Mouse (Mus musculus): ENCODE results near the gene Med12l. TPM values are rescaled to one million over a fixed set of nuclear protein-coding genes. Genes with fewer than 3 reads are reported as not detected.

Gene Med12l
- polyA plus RNA-seq, 1 experiment from 2014 or later, result 2.3 TPM

DNA sequence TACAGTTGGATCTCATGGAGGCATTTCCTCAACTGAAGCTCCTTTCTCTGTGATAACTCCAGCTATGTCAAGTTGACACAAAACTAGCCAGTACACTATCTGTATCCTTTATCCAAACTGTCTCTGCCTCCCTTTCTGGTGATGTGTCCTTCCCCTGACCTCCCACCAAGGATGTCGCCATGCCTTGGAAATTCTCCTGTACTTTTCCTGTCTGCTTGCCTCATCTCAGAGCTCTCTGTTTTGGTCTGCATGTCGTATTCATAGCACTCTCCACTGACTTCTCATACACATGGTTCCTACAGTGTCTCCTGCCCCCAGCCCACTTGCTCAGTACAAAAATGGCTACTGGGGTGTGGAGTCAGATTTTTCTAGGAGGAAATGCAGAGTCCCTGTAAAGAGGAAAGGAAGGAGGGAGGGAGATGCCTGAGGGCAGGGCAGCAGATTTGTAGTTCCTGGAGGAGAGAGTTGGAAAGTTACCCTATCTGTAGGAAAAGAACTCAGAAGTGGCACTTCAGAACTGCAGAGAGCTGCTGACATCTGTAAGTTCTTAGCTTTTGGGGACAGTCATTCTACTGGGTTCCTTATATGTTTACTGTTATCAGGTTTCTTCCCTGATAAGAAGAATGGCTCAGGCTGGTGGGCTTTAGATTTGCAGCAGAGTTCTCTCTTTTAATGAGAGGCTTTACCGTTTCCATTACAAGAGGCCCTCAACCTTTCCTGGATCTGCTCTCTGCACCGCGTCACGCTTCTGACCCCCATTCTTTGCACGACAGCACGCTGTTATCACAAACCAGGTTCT, 136.1 kb downstream of the Med12l start:
- no peak for ATAC-seq (ENCODE audit: extremely low read depth, insufficient number of reproducible peaks, low FRiP score, low TSS enrichment)
- Histone ChIP-seq H3K27ac (replicated peaks) (peak overlapping the region; percentile 79), H3K9ac (no peak overlapping the region), H3K4me3 (no peak overlapping the region), H3K4me2 (peak overlapping the region; percentile 31), H3K27me3 (replicated peaks) (peaks cover 5% of the 10 kb centered on the region; the same call in 1 of the 2 replicates), H3K36me3 (no peaks in the 10 kb centered on the region), H3K4me1 (peaks cover 32% of the 10 kb centered on the region), H3K9me3 (no peaks in the 10 kb centered on the region)
- 7% methylated on average over 8 of the region's 8 CpGs for WGBS

DNA sequence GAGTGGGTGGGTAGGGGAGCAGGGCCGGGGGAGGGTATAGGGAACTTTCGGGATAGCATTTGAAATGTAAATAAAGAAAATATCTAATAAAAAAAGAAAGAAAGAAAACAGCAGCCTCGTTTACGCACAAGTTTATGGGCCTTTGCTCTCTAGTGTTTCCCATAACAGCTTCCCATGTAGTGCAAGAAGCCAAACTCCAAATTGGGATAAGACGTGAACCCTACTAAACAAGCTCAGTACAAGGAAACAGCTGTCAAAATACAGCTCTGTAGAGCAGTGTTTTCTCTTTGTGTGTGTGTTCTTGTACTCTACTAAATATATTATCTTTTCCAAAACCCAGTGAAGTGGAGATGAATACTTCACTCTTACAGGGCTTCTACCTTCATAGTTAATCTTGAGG, 139.6 kb downstream of the Med12l start:
- no peak overlapping the region for H3K9ac ChIP-seq
- H3K27me3 ChIP-seq (replicated peaks), result no peaks in the 10 kb centered on the region
- ATAC-seq (ENCODE audit: extremely low read depth, insufficient number of reproducible peaks, low FRiP score, low TSS enrichment), result no peak
- no peaks in the 10 kb centered on the region for H3K9me3 ChIP-seq
- no peak overlapping the region for H3K4me3 ChIP-seq
- no peak overlapping the region for H3K4me2 ChIP-seq
- H3K4me1 ChIP-seq, result peaks cover 18% of the 10 kb centered on the region
- 62% methylated on average over 5 of the region's 5 CpGs for WGBS
- 0 out of 2 replicates have a peak overlapping the region, but pooled peaks have one; percentile 15 for H3K27ac ChIP-seq (replicated peaks)
- no peaks in the 10 kb centered on the region for H3K36me3 ChIP-seq

DNA sequence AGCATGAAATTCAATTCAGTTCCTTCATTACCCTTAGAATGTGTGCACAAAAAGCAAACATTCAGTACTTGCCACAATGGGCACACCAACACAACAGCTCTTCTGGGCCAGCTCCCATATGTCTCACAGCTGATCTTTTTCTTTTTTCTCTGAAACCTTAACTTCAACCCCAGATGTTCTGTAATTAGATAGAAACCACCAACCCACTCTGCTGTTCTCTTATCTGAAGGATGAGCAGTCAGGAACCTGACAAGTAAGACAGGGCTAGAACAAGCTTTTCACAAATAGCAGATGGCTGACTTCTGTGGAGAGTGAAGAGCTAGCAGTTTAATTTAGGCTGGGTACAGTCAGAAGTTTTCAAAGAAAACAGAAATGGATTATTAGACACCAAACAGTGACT, 144.0 kb downstream of the Med12l start:
- H3K9me3 ChIP-seq, result no peaks in the 10 kb centered on the region
- H3K27ac ChIP-seq (replicated peaks), result no peak overlapping the region
- H3K36me3 ChIP-seq, result no peaks in the 10 kb centered on the region
- no peak for ATAC-seq (ENCODE audit: extremely low read depth, insufficient number of reproducible peaks, low FRiP score, low TSS enrichment)
- no peak overlapping the region for H3K4me2 ChIP-seq
- H3K27me3 ChIP-seq (replicated peaks), result no peaks in the 10 kb centered on the region
- H3K4me1 ChIP-seq, result peaks cover 7% of the 10 kb centered on the region; the same call in 1 of the 2 replicates
- H3K9ac ChIP-seq, result no peak overlapping the region
- H3K4me3 ChIP-seq, result no peak overlapping the region

DNA sequence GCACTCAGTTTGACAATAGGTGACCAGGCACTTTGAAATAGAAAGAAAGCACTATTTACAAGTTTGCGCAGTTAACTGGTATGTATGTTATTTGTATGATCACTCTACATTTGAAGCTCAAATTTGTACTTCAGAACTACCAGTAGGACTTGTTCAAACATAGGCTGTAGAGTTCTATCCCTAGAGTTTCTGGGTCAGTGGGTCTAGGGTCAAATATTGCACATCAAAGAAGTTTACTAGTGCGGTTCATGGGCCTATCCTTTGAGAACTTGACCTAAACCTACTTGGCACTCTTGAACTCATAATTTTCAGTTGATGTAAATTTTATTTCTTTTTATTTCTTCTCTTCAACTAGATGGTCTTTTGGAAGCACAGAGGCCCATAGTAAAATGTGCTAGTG, 145.0 kb downstream of the Med12l start:
- Histone ChIP-seq H3K36me3 (no peaks in the 10 kb centered on the region), H3K4me1 (peaks cover 7% of the 10 kb centered on the region; the same call in 1 of the 2 replicates), H3K27me3 (replicated peaks) (no peaks in the 10 kb centered on the region), H3K27ac (replicated peaks) (no peak overlapping the region), H3K9ac (no peak overlapping the region), H3K9me3 (no peaks in the 10 kb centered on the region), H3K4me2 (no peak overlapping the region), H3K4me3 (no peak overlapping the region)
- ATAC-seq (ENCODE audit: extremely low read depth, insufficient number of reproducible peaks, low FRiP score, low TSS enrichment), result no peak
- 87% methylated on average over 2 of the region's 2 CpGs for WGBS

DNA sequence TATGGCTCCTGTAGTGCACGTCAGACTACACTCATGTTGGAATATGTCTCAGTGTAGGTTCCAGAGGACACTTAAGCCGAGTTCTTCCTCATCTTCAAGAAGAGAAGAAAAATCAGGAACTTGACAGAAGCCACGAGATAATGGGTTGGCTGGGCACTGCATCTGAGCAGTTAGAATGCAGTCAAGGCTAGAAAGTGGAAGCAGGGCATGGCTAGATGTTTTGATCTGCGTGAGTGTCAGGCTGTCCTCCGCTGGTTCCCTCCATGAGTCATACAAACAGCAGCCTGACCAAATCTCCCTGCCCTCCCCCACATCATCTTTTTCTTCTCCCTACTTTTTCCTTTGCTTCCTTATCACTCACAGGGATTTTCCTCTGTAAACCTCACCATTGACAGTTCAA, 147.8 kb downstream of the Med12l start, which contains the start of gene P2ry14:
Gene P2ry14, minus strand, starts transcription at position 195 of the 400 bp plus-strand sequence.
- H3K27me3 ChIP-seq (replicated peaks), result no peaks in the 10 kb centered on the region
- no peak within 1 kb of the TSS for H3K27ac ChIP-seq (replicated peaks)
- peaks cover 7% of the 10 kb centered on the region; the same call in 1 of the 2 replicates for H3K4me1 ChIP-seq
- H3K9ac ChIP-seq, result no peak within 1 kb of the TSS
- no peak within 1 kb of the TSS for H3K4me2 ChIP-seq
- H3K4me3 ChIP-seq, result no peak within 1 kb of the TSS
- no peak for ATAC-seq (ENCODE audit: extremely low read depth, insufficient number of reproducible peaks, low FRiP score, low TSS enrichment)
- WGBS, result 52% methylated on average over 5 of the region's 5 CpGs
- no peaks in the 10 kb centered on the region for H3K9me3 ChIP-seq
- no peaks in the 10 kb centered on the region for H3K36me3 ChIP-seq

GRCm38 (mm10) chr3:59154888-59155287, 149.3 kb downstream of the Med12l start:
- Histone ChIP-seq H3K27ac (replicated peaks) (no peak overlapping the region), H3K27me3 (replicated peaks) (no peaks in the 10 kb centered on the region), H3K9ac (no peak overlapping the region), H3K4me1 (peaks cover 7% of the 10 kb centered on the region; the same call in 1 of the 2 replicates), H3K4me2 (no peak overlapping the region), H3K4me3 (no peak overlapping the region), H3K36me3 (no peaks in the 10 kb centered on the region), H3K9me3 (no peaks in the 10 kb centered on the region)
- WGBS, result 78% methylated on average over 2 of the region's 2 CpGs
- no peak for ATAC-seq (ENCODE audit: extremely low read depth, insufficient number of reproducible peaks, low FRiP score, low TSS enrichment)

DNA sequence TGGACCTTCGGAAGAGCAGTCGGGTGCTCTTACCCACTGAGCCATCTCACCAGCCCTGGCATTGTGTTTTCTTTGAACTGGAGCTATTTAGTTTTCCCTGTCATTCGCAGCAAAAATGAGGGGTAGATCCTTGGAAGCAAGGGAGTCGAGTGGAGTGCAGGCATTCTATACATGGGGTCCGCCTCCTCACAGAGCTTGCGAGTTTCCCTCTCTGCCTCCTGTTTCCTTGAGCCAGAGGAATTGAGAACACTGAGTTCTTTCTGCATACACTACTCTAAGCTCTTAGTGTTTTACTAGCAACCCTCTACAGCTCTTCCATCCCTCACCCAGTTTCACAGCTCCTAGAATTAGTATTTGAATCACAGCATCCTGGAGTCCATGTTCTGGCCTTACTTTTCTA, 149.8 kb downstream of the Med12l start:
- ATAC-seq (ENCODE audit: extremely low read depth, insufficient number of reproducible peaks, low FRiP score, low TSS enrichment), result no peak
- WGBS, result 87% methylated on average over 6 of the region's 6 CpGs
- Histone ChIP-seq H3K4me1 (peaks cover 7% of the 10 kb centered on the region; the same call in 1 of the 2 replicates), H3K9me3 (no peaks in the 10 kb centered on the region), H3K9ac (no peak overlapping the region), H3K27ac (replicated peaks) (no peak overlapping the region), H3K27me3 (replicated peaks) (no peaks in the 10 kb centered on the region), H3K4me2 (no peak overlapping the region), H3K36me3 (no peaks in the 10 kb centered on the region), H3K4me3 (no peak overlapping the region)

DNA sequence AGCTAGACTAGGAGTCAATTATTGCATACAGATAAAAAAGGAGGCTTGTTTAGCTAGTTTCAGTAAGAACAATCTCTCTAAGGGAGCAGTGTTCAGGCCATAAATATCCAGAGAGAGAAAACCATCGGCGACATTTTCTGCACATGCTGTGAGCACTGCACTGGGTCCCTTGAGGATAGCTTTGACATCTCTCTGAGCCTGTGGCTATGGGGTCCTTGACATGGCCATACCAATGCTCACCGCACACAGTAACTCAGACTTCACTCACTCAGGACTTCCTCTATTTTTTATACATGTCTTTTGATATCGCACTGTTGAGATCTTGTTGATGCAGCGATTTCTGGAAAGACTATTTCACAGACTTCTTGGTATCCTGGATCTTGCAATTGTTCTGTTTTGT, 151.4 kb downstream of the Med12l start:
- ATAC-seq (ENCODE audit: extremely low read depth, insufficient number of reproducible peaks, low FRiP score, low TSS enrichment), result no peak
- peaks cover 7% of the 10 kb centered on the region; the same call in 1 of the 2 replicates for H3K4me1 ChIP-seq
- H3K9ac ChIP-seq, result no peak overlapping the region
- H3K9me3 ChIP-seq, result no peaks in the 10 kb centered on the region
- no peak overlapping the region for H3K4me2 ChIP-seq
- no peaks in the 10 kb centered on the region for H3K36me3 ChIP-seq
- H3K27ac ChIP-seq (replicated peaks), result no peak overlapping the region
- H3K4me3 ChIP-seq, result no peak overlapping the region
- H3K27me3 ChIP-seq (replicated peaks), result no peaks in the 10 kb centered on the region
- 90% methylated on average over 5 of the region's 5 CpGs for WGBS

DNA sequence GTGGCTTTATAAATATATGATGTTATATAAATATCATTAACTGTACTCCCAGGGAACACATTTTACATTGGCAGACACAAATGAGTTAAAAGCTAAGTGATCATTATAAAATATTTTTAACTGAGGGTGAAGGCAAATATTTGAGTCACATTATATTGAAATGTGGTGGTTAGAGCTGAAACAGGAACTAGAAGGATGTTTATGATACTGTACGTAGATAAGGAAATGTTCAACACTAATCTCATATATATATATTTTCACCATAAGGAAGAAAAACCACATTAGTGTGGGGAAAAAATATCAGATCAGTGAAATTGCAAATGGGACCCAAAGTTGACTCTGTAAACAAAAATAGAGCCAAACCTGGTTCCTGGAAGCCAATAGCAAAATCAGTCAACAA, 154.8 kb downstream of the Med12l start:
- Histone ChIP-seq H3K36me3 (no peaks in the 10 kb centered on the region), H3K27me3 (replicated peaks) (no peaks in the 10 kb centered on the region), H3K4me1 (no peaks in the 10 kb centered on the region), H3K4me2 (no peak overlapping the region), H3K9ac (no peak overlapping the region), H3K27ac (replicated peaks) (no peak overlapping the region), H3K9me3 (no peaks in the 10 kb centered on the region), H3K4me3 (no peak overlapping the region)
- WGBS, result 86% methylated on average over 1 of the region's 1 CpGs
- ATAC-seq (ENCODE audit: extremely low read depth, insufficient number of reproducible peaks, low FRiP score, low TSS enrichment), result no peak

GRCm38 (mm10) chr3:59167417-59168054, 161.9 kb downstream of the Med12l start:
- WGBS, result 69% methylated on average over 2 of the region's 2 CpGs
- Histone ChIP-seq H3K4me1 (peaks cover 12% of the 10 kb centered on the region), H3K9ac (no peak overlapping the region), H3K36me3 (no peaks in the 10 kb centered on the region), H3K27me3 (replicated peaks) (no peaks in the 10 kb centered on the region), H3K9me3 (no peaks in the 10 kb centered on the region), H3K4me2 (no peak overlapping the region), H3K4me3 (no peak overlapping the region), H3K27ac (replicated peaks) (no peak overlapping the region)
- ATAC-seq (ENCODE audit: extremely low read depth, insufficient number of reproducible peaks, low FRiP score, low TSS enrichment), result no peak

DNA sequence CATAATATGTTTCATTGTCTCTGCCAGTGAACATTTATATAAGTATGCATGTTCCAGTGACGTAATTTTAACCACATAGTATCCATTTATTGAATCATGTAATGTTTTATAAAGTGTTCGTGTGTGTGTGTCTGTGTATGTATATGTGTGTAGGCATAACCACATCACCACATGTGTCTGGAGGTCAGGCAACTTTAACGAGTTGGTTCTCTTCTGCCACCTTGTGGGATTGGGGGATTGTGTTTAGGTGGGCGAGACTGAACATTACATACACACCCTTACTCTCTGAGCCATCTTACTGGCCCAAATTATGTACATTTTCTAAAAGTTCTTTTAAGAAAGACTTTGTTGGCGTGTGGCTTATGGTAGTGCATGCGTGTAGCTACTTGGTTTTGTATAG, 162.9 kb downstream of the Med12l start:
- Histone ChIP-seq H3K27ac (replicated peaks) (no peak overlapping the region), H3K4me3 (no peak overlapping the region), H3K4me2 (no peak overlapping the region), H3K36me3 (no peaks in the 10 kb centered on the region), H3K9me3 (no peaks in the 10 kb centered on the region), H3K27me3 (replicated peaks) (no peaks in the 10 kb centered on the region), H3K4me1 (peaks cover 12% of the 10 kb centered on the region), H3K9ac (no peak overlapping the region)
- 78% methylated on average over 6 of the region's 6 CpGs for WGBS
- ATAC-seq (ENCODE audit: extremely low read depth, insufficient number of reproducible peaks, low FRiP score, low TSS enrichment), result no peak

Data from heart, embryonic 13.5 days (tissue).